Mouse (Mus musculus): ENCODE results near the gene Lrmda. TPM values are rescaled to one million over a fixed set of nuclear protein-coding genes. Genes with fewer than 3 reads are reported as not detected.
A peak's percentile ranks its signal among the peaks of the same experiment; 100 is the strongest.

Gene Lrmda
- polyA plus RNA-seq, 1 experiment: 20.1 TPM

DNA sequence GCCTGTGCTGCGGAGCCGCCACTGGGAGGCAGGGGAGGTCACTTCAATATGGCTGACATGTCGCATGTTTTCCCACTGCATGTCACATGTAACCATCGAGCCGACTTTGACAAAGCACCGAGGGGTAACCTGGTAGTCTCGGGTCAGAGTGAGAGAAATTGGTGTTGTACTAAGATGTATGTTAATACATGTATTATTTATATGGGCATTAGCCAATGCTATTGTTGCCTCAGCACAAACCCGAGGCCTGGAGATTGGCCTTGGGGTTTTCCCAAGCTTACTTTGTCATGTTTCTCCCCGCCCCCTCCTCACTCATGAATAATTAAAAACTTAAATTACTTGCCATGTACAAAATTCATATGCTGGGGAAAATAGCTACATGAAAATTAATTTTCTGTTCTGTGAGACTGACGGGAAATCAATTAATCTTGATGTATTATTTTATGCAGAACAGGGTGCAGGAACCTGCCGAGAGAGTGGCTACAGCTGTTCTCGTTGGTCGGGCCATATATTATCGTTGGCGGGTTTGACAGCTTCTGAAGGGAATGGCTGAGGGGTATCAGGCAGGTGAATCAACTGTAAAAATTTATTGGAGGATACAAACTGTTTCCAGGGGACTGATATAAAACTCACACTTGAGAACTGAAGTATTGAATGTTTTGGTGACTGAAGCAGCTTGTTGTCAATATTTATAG, 265.5 kb downstream of the Lrmda start:
- TF ChIP-seq POLR2A (IDR thresholded peaks at IDR 0.05; ENCODE audit: borderline replicate concordance, low read depth, low read length) (no peak), CTCF (IDR thresholded peaks at IDR 0.05; ENCODE audit: low read depth, low read length) (no peak)
- Histone ChIP-seq H3K4me3 (ENCODE audit: insufficient read depth, low read length) (no peak overlapping the region), H3K4me1 (ENCODE audit: control insufficient read depth, insufficient read depth, low read length) (no peaks in the 10 kb centered on the region), H3K27ac (ENCODE audit: insufficient read depth, low read depth, low read length) (no peak overlapping the region)

- H3K27ac ChIP-seq (ENCODE audit: insufficient read depth, low read depth, low read length): no peak overlapping the region
- no peak overlapping the region for H3K4me3 ChIP-seq (ENCODE audit: insufficient read depth, low read length)
- TF ChIP-seq POLR2A (IDR thresholded peaks at IDR 0.05; ENCODE audit: borderline replicate concordance, low read depth, low read length): no peak
- no peak for TF ChIP-seq CTCF (IDR thresholded peaks at IDR 0.05; ENCODE audit: low read depth, low read length)
- H3K4me1 ChIP-seq (ENCODE audit: control insufficient read depth, insufficient read depth, low read length): no peaks in the 10 kb centered on the region
Measured at GRCm38 (mm10) chr14:22285826-22286225, 266.3 kb downstream of the Lrmda start.

- no peak for TF ChIP-seq CTCF (IDR thresholded peaks at IDR 0.05; ENCODE audit: low read depth, low read length)
- Histone ChIP-seq H3K4me3 (ENCODE audit: insufficient read depth, low read length) (no peak overlapping the region), H3K27ac (ENCODE audit: insufficient read depth, low read depth, low read length) (no peak overlapping the region), H3K4me1 (ENCODE audit: control insufficient read depth, insufficient read depth, low read length) (no peaks in the 10 kb centered on the region)
Measured at GRCm38 (mm10) chr14:22288179-22288578, 268.7 kb downstream of the Lrmda start.

DNA sequence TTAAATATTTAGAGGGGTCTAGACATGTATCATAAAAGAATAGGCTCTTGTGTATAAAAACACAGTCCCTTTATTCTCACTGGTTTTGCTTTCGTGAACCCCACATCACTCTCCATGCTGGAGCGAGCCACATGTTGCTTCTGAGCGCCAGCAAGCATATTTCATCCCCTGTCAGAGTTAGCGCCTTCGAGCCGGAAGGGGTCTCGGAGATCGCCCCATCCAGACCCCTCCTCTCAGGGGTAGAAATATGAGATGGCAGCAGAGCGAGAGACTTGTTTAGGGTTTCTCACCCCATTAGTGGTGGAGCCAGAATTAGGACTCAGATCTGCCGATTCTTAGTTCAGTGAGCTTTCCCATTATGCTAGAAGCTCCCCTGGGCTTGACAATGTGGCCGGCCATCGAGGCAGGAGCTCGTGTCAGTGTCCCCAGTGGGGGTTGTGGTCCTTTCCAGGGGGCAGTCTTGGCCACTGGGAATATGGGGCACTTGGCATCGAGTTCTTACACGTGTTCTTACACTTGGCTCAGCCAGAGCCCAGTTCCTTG, 269.9 kb downstream of the Lrmda start:
- Histone ChIP-seq H3K4me1 (ENCODE audit: control insufficient read depth, insufficient read depth, low read length) (0 out of 2 replicates have a peak, but pooled peaks cover 3% of the 10 kb centered on the region), H3K27ac (ENCODE audit: insufficient read depth, low read depth, low read length) (no peak overlapping the region), H3K4me3 (ENCODE audit: insufficient read depth, low read length) (no peak overlapping the region)
- TF ChIP-seq POLR2A (IDR thresholded peaks at IDR 0.05; ENCODE audit: borderline replicate concordance, low read depth, low read length): no peak
- TF ChIP-seq CTCF (IDR thresholded peaks at IDR 0.05; ENCODE audit: low read depth, low read length): no peak

- TF ChIP-seq POLR2A (IDR thresholded peaks at IDR 0.05; ENCODE audit: borderline replicate concordance, low read depth, low read length) (no peak), CTCF (IDR thresholded peaks at IDR 0.05; ENCODE audit: low read depth, low read length) (no peak)
- H3K4me1 ChIP-seq (ENCODE audit: control insufficient read depth, insufficient read depth, low read length): 0 out of 2 replicates have a peak, but pooled peaks cover 3% of the 10 kb centered on the region
- H3K4me3 ChIP-seq (ENCODE audit: insufficient read depth, low read length): no peak overlapping the region
- no peak overlapping the region for H3K27ac ChIP-seq (ENCODE audit: insufficient read depth, low read depth, low read length)
Measured at GRCm38 (mm10) chr14:22294371-22294770, 274.9 kb downstream of the Lrmda start.

DNA sequence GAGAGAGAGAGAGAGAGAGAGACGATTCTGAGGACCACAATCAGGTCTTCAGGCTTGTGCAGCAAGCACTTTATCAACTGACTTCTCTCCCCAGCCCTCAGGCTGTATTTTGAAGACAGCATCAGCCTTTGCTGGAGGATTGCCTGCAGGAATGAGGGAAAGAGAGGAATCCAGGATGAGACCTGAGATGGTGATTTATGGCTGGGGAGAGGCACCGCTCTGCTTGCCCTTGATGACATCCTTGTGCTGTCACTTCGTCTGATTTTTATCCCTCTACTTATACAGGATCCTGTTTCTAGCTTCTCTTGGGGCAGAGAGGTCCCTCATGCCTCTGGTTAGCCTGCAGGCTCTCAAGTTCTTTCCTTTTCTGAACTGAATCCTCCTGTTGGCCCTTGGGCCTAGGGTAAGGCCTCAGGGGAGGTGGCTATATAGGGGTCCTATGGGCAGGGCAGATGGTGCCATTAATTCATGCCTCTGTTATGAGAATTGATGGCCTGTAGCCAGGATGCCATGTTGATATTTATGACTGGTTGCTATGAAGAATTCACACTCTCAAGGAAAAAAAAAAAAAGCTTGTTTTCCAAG, 277.2 kb downstream of the Lrmda start:
- peaks cover 4% of the 10 kb centered on the region for H3K4me1 ChIP-seq (ENCODE audit: control insufficient read depth, insufficient read depth, low read length)
- H3K27ac ChIP-seq (ENCODE audit: insufficient read depth, low read depth, low read length): no peak overlapping the region
- no peak overlapping the region for H3K4me3 ChIP-seq (ENCODE audit: insufficient read depth, low read length)
- TF ChIP-seq CTCF (IDR thresholded peaks at IDR 0.05; ENCODE audit: low read depth, low read length) (no peak), POLR2A (IDR thresholded peaks at IDR 0.05; ENCODE audit: borderline replicate concordance, low read depth, low read length) (no peak)

GRCm38 (mm10) chr14:22306759-22307158, 287.2 kb downstream of the Lrmda start:
- TF ChIP-seq CTCF (IDR thresholded peaks at IDR 0.05; ENCODE audit: low read depth, low read length): no peak
- TF ChIP-seq POLR2A (IDR thresholded peaks at IDR 0.05; ENCODE audit: borderline replicate concordance, low read depth, low read length): no peak
- peaks cover 9% of the 10 kb centered on the region for H3K4me1 ChIP-seq (ENCODE audit: control insufficient read depth, insufficient read depth, low read length)
- no peak overlapping the region for H3K27ac ChIP-seq (ENCODE audit: insufficient read depth, low read depth, low read length)
- no peak overlapping the region for H3K4me3 ChIP-seq (ENCODE audit: insufficient read depth, low read length)

DNA sequence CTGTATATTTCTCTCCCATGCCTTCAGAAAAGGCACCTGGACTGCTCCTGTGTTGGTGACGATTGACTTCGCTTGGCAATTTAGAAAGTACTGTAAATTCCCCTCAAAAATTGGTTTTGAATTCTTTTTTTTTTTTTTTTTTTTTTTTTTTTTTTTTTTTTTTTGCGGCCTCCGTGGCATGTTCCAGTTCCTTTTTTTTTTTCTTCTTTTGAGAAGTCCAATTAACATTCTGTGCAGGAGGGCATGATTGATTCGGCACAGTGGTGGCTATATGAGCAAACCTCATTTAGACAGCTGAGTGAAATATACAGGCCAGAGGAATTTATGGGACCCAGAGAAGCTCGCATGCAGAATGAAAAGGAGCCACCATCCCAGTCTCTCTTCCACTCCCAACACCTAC, 288.5 kb downstream of the Lrmda start:
- H3K4me1 ChIP-seq (ENCODE audit: control insufficient read depth, insufficient read depth, low read length): peaks cover 7% of the 10 kb centered on the region
- H3K4me3 ChIP-seq (ENCODE audit: insufficient read depth, low read length): 0 out of 2 replicates have a peak overlapping the region, but pooled peaks have one; percentile 11
- no peak overlapping the region for H3K27ac ChIP-seq (ENCODE audit: insufficient read depth, low read depth, low read length)
- no peak for TF ChIP-seq POLR2A (IDR thresholded peaks at IDR 0.05; ENCODE audit: borderline replicate concordance, low read depth, low read length)
- no peak for TF ChIP-seq CTCF (IDR thresholded peaks at IDR 0.05; ENCODE audit: low read depth, low read length)

DNA sequence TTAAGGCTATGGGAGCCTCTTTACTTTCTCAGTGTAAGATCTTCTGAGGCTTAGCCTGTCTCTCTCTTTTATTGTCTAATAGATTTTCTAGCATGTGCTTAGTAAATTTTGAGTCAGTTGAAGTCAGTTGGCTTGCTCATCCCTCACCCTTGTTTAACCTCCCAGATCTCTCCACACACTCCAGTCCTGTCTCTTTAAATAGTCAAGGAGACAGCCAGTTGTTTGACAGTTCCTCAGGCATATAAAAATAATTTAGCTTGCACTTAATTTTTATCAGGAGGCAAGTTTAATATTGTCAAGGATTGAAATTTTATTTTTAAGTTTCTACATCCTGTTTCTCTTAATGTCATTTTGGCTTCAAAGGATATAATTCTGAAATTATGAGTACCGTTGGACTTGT, 303.5 kb downstream of the Lrmda start:
- Histone ChIP-seq H3K4me1 (ENCODE audit: control insufficient read depth, insufficient read depth, low read length) (peaks cover 4% of the 10 kb centered on the region; the same call in 1 of the 2 replicates), H3K27ac (ENCODE audit: insufficient read depth, low read depth, low read length) (no peak overlapping the region), H3K4me3 (ENCODE audit: insufficient read depth, low read length) (no peak overlapping the region)
- TF ChIP-seq POLR2A (IDR thresholded peaks at IDR 0.05; ENCODE audit: borderline replicate concordance, low read depth, low read length) (no peak), CTCF (IDR thresholded peaks at IDR 0.05; ENCODE audit: low read depth, low read length) (no peak)
